Mouse (Mus musculus): ENCODE results near the gene Pts. TPM values are rescaled to one million over a fixed set of nuclear protein-coding genes. Genes with fewer than 3 reads are reported as not detected.

Gene Pts
- 96.6 and 108 TPM in 2 replicates for polyA plus RNA-seq (2015; fragmentation: Nextera tagmentation; extraction: Ambion mirVana)

DNA sequence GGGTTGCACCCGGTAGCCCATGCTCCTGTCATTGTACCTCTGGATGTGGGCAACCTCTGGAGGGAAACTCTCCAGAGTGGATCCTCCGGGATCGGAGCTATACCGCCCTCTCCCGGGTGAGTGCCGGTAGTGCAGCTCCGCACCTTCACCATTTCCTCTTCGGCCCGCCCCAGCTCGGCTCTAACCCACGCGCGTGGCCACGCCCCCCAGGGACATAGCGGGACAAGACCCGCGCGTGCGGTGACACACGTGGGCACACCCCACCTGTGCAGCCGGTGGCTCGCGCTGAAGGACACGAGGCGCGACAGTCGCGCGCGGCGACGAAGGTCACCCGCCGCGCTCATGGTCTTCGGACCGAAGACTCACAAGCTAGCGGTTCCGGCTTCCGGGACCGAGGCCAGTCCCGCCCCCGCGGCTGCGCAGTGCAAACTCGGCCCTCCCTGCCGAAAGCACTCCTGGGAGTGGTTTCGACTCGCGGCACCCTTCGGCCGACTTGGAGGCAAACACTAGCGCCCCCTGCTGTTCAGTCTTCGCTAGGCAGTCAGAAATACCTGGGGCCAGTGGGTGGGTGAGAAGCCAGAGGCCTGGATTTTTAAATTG lies at the start of gene Pts:
Pts (minus strand) TSS at position 432 of the 600 bp plus-strand sequence.
- H3K9ac ChIP-seq (replicated peaks; ENCODE audit: low read length), result peak within 1 kb of the TSS; percentile 76
- peaks cover 3% of the 10 kb centered on the region; the same call in 1 of the 2 replicates for H3K36me3 ChIP-seq (ENCODE audit: insufficient read depth, low read length)
- no peaks in the 10 kb centered on the region for H3K9me3 ChIP-seq (ENCODE audit: low read length)
- H3K4me2 ChIP-seq (replicated peaks; ENCODE audit: low read depth, low read length), result peak within 1 kb of the TSS; percentile 63
- under 1% methylated on average over 54 of the region's 54 CpGs for WGBS
- peak within 1 kb of the TSS; percentile 63; the same call in 1 of the 2 replicates for H3K27ac ChIP-seq (ENCODE audit: low read length)
- peaks cover 16% of the 10 kb centered on the region for H3K4me1 ChIP-seq (ENCODE audit: insufficient read depth, low read length)
- no peaks in the 10 kb centered on the region for H3K27me3 ChIP-seq (ENCODE audit: insufficient read depth, low read length)
- peak within 1 kb of the TSS; percentile 77 for H3K4me3 ChIP-seq (ENCODE audit: low read length)
- ATAC-seq (ENCODE audit: low FRiP score, low TSS enrichment), result peak; percentile 99

GRCm38 (mm10) chr9:50569599-50570525 lies 41.3 kb upstream of the Pts start:
- no peak overlapping the region for H3K4me3 ChIP-seq (ENCODE audit: low read length)
- ATAC-seq (ENCODE audit: low FRiP score, low TSS enrichment), result no peak
- H3K27me3 ChIP-seq (ENCODE audit: insufficient read depth, low read length), result no peaks in the 10 kb centered on the region
- no peaks in the 10 kb centered on the region for H3K4me1 ChIP-seq (ENCODE audit: insufficient read depth, low read length)
- H3K9me3 ChIP-seq (ENCODE audit: low read length), result no peaks in the 10 kb centered on the region
- no peak overlapping the region for H3K9ac ChIP-seq (replicated peaks; ENCODE audit: low read length)
- 77% methylated on average over 10 of the region's 10 CpGs for WGBS
- H3K27ac ChIP-seq (ENCODE audit: low read length), result no peak overlapping the region
- no peak overlapping the region for H3K4me2 ChIP-seq (replicated peaks; ENCODE audit: low read depth, low read length)
- H3K36me3 ChIP-seq (ENCODE audit: insufficient read depth, low read length), result no peaks in the 10 kb centered on the region

- Histone ChIP-seq H3K4me3 (ENCODE audit: low read length) (no peak overlapping the region), H3K36me3 (ENCODE audit: insufficient read depth, low read length) (no peaks in the 10 kb centered on the region), H3K4me2 (replicated peaks; ENCODE audit: low read depth, low read length) (no peak overlapping the region), H3K27me3 (ENCODE audit: insufficient read depth, low read length) (no peaks in the 10 kb centered on the region), H3K4me1 (ENCODE audit: insufficient read depth, low read length) (no peaks in the 10 kb centered on the region), H3K9ac (replicated peaks; ENCODE audit: low read length) (no peak overlapping the region), H3K27ac (ENCODE audit: low read length) (no peak overlapping the region), H3K9me3 (ENCODE audit: low read length) (no peaks in the 10 kb centered on the region)
- no peak for ATAC-seq (ENCODE audit: low FRiP score, low TSS enrichment)
- 88% methylated on average over 2 of the region's 2 CpGs for WGBS
Measured at GRCm38 (mm10) chr9:50567881-50568280, 39.4 kb upstream of the Pts start.

- no peaks in the 10 kb centered on the region for H3K4me1 ChIP-seq (ENCODE audit: insufficient read depth, low read length)
- WGBS, result 85% methylated on average over 4 of the region's 4 CpGs
- ATAC-seq (ENCODE audit: low FRiP score, low TSS enrichment), result no peak
- no peaks in the 10 kb centered on the region for H3K9me3 ChIP-seq (ENCODE audit: low read length)
- H3K4me2 ChIP-seq (replicated peaks; ENCODE audit: low read depth, low read length), result no peak overlapping the region
- H3K27me3 ChIP-seq (ENCODE audit: insufficient read depth, low read length), result no peaks in the 10 kb centered on the region
- H3K27ac ChIP-seq (ENCODE audit: low read length), result no peak overlapping the region
- H3K9ac ChIP-seq (replicated peaks; ENCODE audit: low read length), result no peak overlapping the region
- H3K36me3 ChIP-seq (ENCODE audit: insufficient read depth, low read length), result no peaks in the 10 kb centered on the region
- H3K4me3 ChIP-seq (ENCODE audit: low read length), result no peak overlapping the region
Measured at GRCm38 (mm10) chr9:50567372-50567771, 38.8 kb upstream of the Pts start.

DNA sequence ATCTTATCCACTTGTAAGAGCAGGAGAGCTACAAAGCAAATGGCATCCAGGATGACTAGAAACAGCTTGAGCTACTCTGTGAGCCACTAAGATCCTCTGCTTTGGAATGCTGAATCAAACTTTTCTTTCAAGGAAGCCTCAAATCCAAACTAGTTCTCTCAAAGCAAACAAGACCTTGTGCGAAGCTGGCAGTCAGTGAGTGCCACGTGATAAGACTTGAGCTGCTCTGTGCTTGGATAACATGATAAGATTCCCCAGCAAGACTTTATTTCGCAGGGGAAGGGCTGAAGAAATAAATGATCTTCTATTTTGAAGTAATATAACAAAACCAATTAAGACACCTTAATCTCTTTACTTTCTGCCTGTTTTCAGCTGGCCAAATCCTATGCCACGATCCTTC lies 37.4 kb upstream of the Pts start:
- WGBS, result 76% methylated on average over 4 of the region's 4 CpGs
- Histone ChIP-seq H3K4me2 (replicated peaks; ENCODE audit: low read depth, low read length) (no peak overlapping the region), H3K9me3 (ENCODE audit: low read length) (no peaks in the 10 kb centered on the region), H3K9ac (replicated peaks; ENCODE audit: low read length) (no peak overlapping the region), H3K27me3 (ENCODE audit: insufficient read depth, low read length) (no peaks in the 10 kb centered on the region), H3K4me3 (ENCODE audit: low read length) (no peak overlapping the region), H3K27ac (ENCODE audit: low read length) (no peak overlapping the region), H3K4me1 (ENCODE audit: insufficient read depth, low read length) (no peaks in the 10 kb centered on the region), H3K36me3 (ENCODE audit: insufficient read depth, low read length) (no peaks in the 10 kb centered on the region)
- ATAC-seq (ENCODE audit: low FRiP score, low TSS enrichment), result no peak

DNA sequence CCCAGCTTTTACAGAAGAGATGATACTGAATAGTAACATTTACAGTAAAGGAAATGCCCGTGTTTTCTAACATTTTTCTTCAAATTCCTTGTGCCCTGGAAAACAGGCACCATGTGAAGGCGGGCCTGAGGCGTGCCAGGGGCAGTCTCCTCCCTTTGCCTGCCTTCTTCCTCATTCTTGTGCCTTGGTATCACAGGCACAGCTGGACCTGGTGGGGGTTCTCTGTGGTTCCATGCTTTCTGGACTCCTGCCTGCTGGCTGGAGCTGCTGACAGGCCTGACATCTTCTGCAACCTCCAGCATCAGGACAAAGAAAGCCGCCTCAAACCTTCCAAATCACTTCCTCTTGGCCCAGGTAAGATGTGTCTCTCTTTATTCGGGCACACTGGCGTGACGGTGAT lies 36.6 kb upstream of the Pts start:
- ATAC-seq (ENCODE audit: low FRiP score, low TSS enrichment), result no peak
- 80% methylated on average over 7 of the region's 7 CpGs for WGBS
- H3K27ac ChIP-seq (ENCODE audit: low read length), result no peak overlapping the region
- H3K9ac ChIP-seq (replicated peaks; ENCODE audit: low read length), result no peak overlapping the region
- H3K4me1 ChIP-seq (ENCODE audit: insufficient read depth, low read length), result no peaks in the 10 kb centered on the region
- no peaks in the 10 kb centered on the region for H3K9me3 ChIP-seq (ENCODE audit: low read length)
- H3K4me2 ChIP-seq (replicated peaks; ENCODE audit: low read depth, low read length), result no peak overlapping the region
- no peak overlapping the region for H3K4me3 ChIP-seq (ENCODE audit: low read length)
- no peaks in the 10 kb centered on the region for H3K36me3 ChIP-seq (ENCODE audit: insufficient read depth, low read length)
- no peaks in the 10 kb centered on the region for H3K27me3 ChIP-seq (ENCODE audit: insufficient read depth, low read length)

GRCm38 (mm10) chr9:50561918-50562360 lies 33.4 kb upstream of the Pts start:
- no peak overlapping the region for H3K27ac ChIP-seq (ENCODE audit: low read length)
- no peak overlapping the region for H3K9ac ChIP-seq (replicated peaks; ENCODE audit: low read length)
- H3K4me2 ChIP-seq (replicated peaks; ENCODE audit: low read depth, low read length), result no peak overlapping the region
- ATAC-seq (ENCODE audit: low FRiP score, low TSS enrichment), result no peak
- no peaks in the 10 kb centered on the region for H3K27me3 ChIP-seq (ENCODE audit: insufficient read depth, low read length)
- H3K36me3 ChIP-seq (ENCODE audit: insufficient read depth, low read length), result no peaks in the 10 kb centered on the region
- H3K9me3 ChIP-seq (ENCODE audit: low read length), result no peaks in the 10 kb centered on the region
- H3K4me1 ChIP-seq (ENCODE audit: insufficient read depth, low read length), result no peaks in the 10 kb centered on the region
- H3K4me3 ChIP-seq (ENCODE audit: low read length), result no peak overlapping the region
- WGBS, result 80% methylated on average over 2 of the region's 2 CpGs

- H3K4me1 ChIP-seq (ENCODE audit: insufficient read depth, low read length), result no peaks in the 10 kb centered on the region
- H3K27me3 ChIP-seq (ENCODE audit: insufficient read depth, low read length), result no peaks in the 10 kb centered on the region
- WGBS, result 90% methylated on average over 38 of the region's 38 CpGs
- H3K4me3 ChIP-seq (ENCODE audit: low read length), result no peak within 1 kb of the TSS
- no peak within 1 kb of the TSS for H3K27ac ChIP-seq (ENCODE audit: low read length)
- no peaks in the 10 kb centered on the region for H3K36me3 ChIP-seq (ENCODE audit: insufficient read depth, low read length)
- no peak within 1 kb of the TSS for H3K4me2 ChIP-seq (replicated peaks; ENCODE audit: low read depth, low read length)
- no peak for ATAC-seq (ENCODE audit: low FRiP score, low TSS enrichment)
- no peaks in the 10 kb centered on the region for H3K9me3 ChIP-seq (ENCODE audit: low read length)
- no peak within 1 kb of the TSS for H3K9ac ChIP-seq (replicated peaks; ENCODE audit: low read length)
Measured at GRCm38 (mm10) chr9:50561145-50561917, 32.8 kb upstream of the Pts start, which contains the start of gene Tex12. Gene Tex12 (minus strand): TSS chr9:50561325.

DNA sequence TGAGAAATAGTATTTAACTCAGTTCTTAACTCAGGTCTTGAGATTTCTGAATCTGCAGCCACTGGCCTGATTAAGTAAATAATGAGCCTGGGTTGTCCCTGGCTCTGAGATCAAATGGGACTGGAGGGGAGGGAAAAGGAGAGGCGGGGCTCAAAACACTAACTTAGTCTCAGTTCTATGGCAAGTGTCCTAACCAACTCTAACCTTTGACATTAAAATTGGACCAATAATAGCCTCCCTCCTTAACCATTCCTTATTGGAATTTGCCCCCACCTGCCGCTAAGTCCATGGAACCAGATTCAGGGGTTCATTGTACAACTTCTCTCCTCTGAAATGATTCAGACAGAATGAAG lies 26.5 kb upstream of the Pts start, which contains the start of gene Bco2:
Bco2 (minus strand) TSS at position 88 of the 353 bp plus-strand sequence.
- H3K36me3 ChIP-seq (ENCODE audit: insufficient read depth, low read length), result no peaks in the 10 kb centered on the region
- no peak within 1 kb of the TSS for H3K9ac ChIP-seq (replicated peaks; ENCODE audit: low read length)
- no peaks in the 10 kb centered on the region for H3K27me3 ChIP-seq (ENCODE audit: insufficient read depth, low read length)
- no peak within 1 kb of the TSS for H3K27ac ChIP-seq (ENCODE audit: low read length)
- H3K4me1 ChIP-seq (ENCODE audit: insufficient read depth, low read length), result no peaks in the 10 kb centered on the region
- H3K4me3 ChIP-seq (ENCODE audit: low read length), result no peak within 1 kb of the TSS
- H3K9me3 ChIP-seq (ENCODE audit: low read length), result no peaks in the 10 kb centered on the region
- peak within 1 kb of the TSS; percentile 13; the same call in 1 of the 2 replicates for H3K4me2 ChIP-seq (replicated peaks; ENCODE audit: low read depth, low read length)
- ATAC-seq (ENCODE audit: low FRiP score, low TSS enrichment), result no peak
- 31% methylated on average over 2 of the region's 2 CpGs for WGBS
